Mouse (Mus musculus) heart, postnatal 25 days (tissue): Measurements from ENCODE around the gene Hipk2. TPM values are rescaled to one million over a fixed set of nuclear protein-coding genes. Genes with fewer than 3 reads are reported as not detected.

Experiments used
- DNase-seq: peaks from one replicate; pipeline ENCODE4 v3.0.0; 2022; ENCODE audit warnings: low spot score
- intact Hi-C: fragments of 180-260 bp; cut with DNase I; formaldehyde crosslinking; loops from one replicate; pipeline ENCODE4 v1.15.1; 2025
- total RNA-seq, 2 experiments: library from RNA; stranded (reverse); gene quantifications; 2 replicates each; pipeline ENCODE4 v1.2.3; 2021

The Hipk2 gene
- total RNA-seq, 2 experiments from 2014 or later, result 97.0 to 99.4 TPM

GRCm38 (mm10) chr6:38873316-38873715, 2.6 kb downstream of the Hipk2 start:
- intact Hi-C loops, result loop anchor here (10.0 kb wide), 1 partner anchor 339 kb away; the partner anchor contains the start of gene Fmc1
- no peak for DNase-seq

GRCm38 (mm10) chr6:38871051-38871450, 4.9 kb downstream of the Hipk2 start:
- no peak for DNase-seq

GRCm38 (mm10) chr6:38870070-38870469, 5.9 kb downstream of the Hipk2 start:
- intact Hi-C loops, result loop anchor here (10.0 kb wide), 1 partner anchor 335 kb away; the partner anchor contains the start of gene Fmc1
- no peak for DNase-seq

More at GRCm38 (mm10) chr6:38871051-38871450, 4.9 kb downstream of the Hipk2 start:
- intact Hi-C loops, result loop anchor here (10.0 kb wide), 1 partner anchor 336 kb away; the partner anchor contains the start of gene Fmc1

- intact Hi-C loops, result loop anchor here (5.0 kb wide), 1 partner anchor 67 kb away; no protein-coding TSS in a partner anchor
Measured at GRCm38 (mm10) chr6:38868974-38869373, 7.0 kb downstream of the Hipk2 start.

GRCm38 (mm10) chr6:38867291-38867690, 8.7 kb downstream of the Hipk2 start:
- no peak for DNase-seq
- intact Hi-C loops, result loop anchor here (5.0 kb wide), 1 partner anchor 65 kb away; no protein-coding TSS in a partner anchor

More at GRCm38 (mm10) chr6:38868974-38869373, 7.0 kb downstream of the Hipk2 start:
- DNase-seq, result no peak

- DNase-seq, result no peak
- intact Hi-C loops, result loop anchor here (5.0 kb wide), 1 partner anchor 64 kb away; no protein-coding TSS in a partner anchor
Measured at GRCm38 (mm10) chr6:38866761-38867160, 9.2 kb downstream of the Hipk2 start.

- intact Hi-C loops, result loop anchor here (5.0 kb wide), 1 partner anchor 64 kb away; no protein-coding TSS in a partner anchor
- DNase-seq, result no peak
Measured at GRCm38 (mm10) chr6:38866357-38866756, 9.6 kb downstream of the Hipk2 start.

GRCm38 (mm10) chr6:38865805-38866204, 10.2 kb downstream of the Hipk2 start:
- intact Hi-C loops, result loop anchor here (5.0 kb wide), 1 partner anchor 64 kb away; no protein-coding TSS in a partner anchor
- DNase-seq, result no peak

GRCm38 (mm10) chr6:38863595-38863994, 12.4 kb downstream of the Hipk2 start:
- DNase-seq, result no peak
- intact Hi-C loops, result no loop called here

GRCm38 (mm10) chr6:38860301-38860700, 15.7 kb downstream of the Hipk2 start:
- DNase-seq, result no peak
- intact Hi-C loops, result no loop called here

GRCm38 (mm10) chr6:38859819-38860218, 16.1 kb downstream of the Hipk2 start:
- DNase-seq, result no peak
- intact Hi-C loops, result no loop called here

- DNase-seq, result no peak
- intact Hi-C loops, result no loop called here
Measured at GRCm38 (mm10) chr6:38853561-38853992, 22.4 kb downstream of the Hipk2 start.

GRCm38 (mm10) chr6:38851740-38852139, 24.2 kb downstream of the Hipk2 start:
- intact Hi-C loops, result no loop called here
- no peak for DNase-seq

GRCm38 (mm10) chr6:38850715-38851259, 25.2 kb downstream of the Hipk2 start:
- DNase-seq, result no peak
- intact Hi-C loops, result no loop called here

GRCm38 (mm10) chr6:38847958-38848910, 27.7 kb downstream of the Hipk2 start:
- intact Hi-C loops, result no loop called here
- no peak for DNase-seq

GRCm38 (mm10) chr6:38847447-38847846, 28.5 kb downstream of the Hipk2 start:
- DNase-seq, result no peak
- intact Hi-C loops, result no loop called here

GRCm38 (mm10) chr6:38846330-38847195, 29.4 kb downstream of the Hipk2 start:
- intact Hi-C loops, result no loop called here
- no peak for DNase-seq

GRCm38 (mm10) chr6:38845876-38846275, 30.1 kb downstream of the Hipk2 start:
- intact Hi-C loops, result no loop called here
- no peak for DNase-seq

GRCm38 (mm10) chr6:38845117-38845516, 30.8 kb downstream of the Hipk2 start:
- no peak for DNase-seq
- intact Hi-C loops, result no loop called here

- intact Hi-C loops, result no loop called here
- no peak for DNase-seq
Measured at GRCm38 (mm10) chr6:38841551-38841950, 34.4 kb downstream of the Hipk2 start.
